Mouse (Mus musculus) forebrain, embryonic 16.5 days (tissue): ENCODE data around the gene Smim15. TPM values are rescaled to one million over a fixed set of nuclear protein-coding genes. Genes with fewer than 3 reads are reported as not detected.

Experiments used
- polyA plus RNA-seq: library from polyadenylated mRNA; unstranded; fragments of >200 nt; fragmentation: Nextera tagmentation; extraction: Ambion mirVana; gene quantifications from 2 replicates; pipeline ENCODE4 v1.2.1, GENCODE M21; 2015

Smim15 gene
- polyA plus RNA-seq, 1 experiment from 2014 or later, result 46.7 TPM

Other genes with a start within 250 kb of the Smim15 start
- gene Ndufaf2, start 114.2 kb downstream of the Smim15 start, polyA plus RNA-seq, result 63.4 and 72.8 TPM in 2 replicates
- gene Ercc8, start 114.3 kb downstream of the Smim15 start, polyA plus RNA-seq, result 33.3 and 33.5 TPM in 2 replicates
- 1.8 and 2.4 TPM in 2 replicates for gene Elovl7, start 170.0 kb downstream of the Smim15 start, polyA plus RNA-seq